Mouse (Mus musculus): ENCODE measurements at regions not wholly inside any gene's neighbourhood (a gene's known extent, or its start where the extent isn't known, plus 50 kb on each side); places are given as distances from the start of the nearest gene placed in this dataset.
A peak's percentile ranks its signal among the peaks of the same experiment; 100 is the strongest.

DNA sequence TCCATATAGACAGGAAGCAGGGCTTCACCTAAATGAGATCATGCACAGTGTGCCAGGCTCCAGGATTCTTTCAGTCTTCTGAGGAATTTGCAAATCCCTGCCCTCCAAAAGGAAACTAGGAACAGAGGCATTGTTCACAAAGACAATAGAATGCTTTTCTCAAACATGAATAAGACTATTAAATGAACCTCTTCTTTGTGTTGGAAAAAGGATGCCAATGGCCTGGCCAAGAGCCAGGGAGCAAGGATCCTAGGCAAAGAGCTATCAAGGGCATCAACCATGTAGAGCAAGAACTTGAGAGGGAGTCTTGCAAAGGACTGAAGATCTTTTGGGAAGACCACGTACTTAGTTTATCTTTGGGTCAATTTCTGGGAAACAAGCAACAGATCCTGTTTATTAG lies 415.4 kb downstream of the Mtx2 start:
- no peak for DNase-seq (ENCODE audit: low spot score in 2 of 2)

DNA sequence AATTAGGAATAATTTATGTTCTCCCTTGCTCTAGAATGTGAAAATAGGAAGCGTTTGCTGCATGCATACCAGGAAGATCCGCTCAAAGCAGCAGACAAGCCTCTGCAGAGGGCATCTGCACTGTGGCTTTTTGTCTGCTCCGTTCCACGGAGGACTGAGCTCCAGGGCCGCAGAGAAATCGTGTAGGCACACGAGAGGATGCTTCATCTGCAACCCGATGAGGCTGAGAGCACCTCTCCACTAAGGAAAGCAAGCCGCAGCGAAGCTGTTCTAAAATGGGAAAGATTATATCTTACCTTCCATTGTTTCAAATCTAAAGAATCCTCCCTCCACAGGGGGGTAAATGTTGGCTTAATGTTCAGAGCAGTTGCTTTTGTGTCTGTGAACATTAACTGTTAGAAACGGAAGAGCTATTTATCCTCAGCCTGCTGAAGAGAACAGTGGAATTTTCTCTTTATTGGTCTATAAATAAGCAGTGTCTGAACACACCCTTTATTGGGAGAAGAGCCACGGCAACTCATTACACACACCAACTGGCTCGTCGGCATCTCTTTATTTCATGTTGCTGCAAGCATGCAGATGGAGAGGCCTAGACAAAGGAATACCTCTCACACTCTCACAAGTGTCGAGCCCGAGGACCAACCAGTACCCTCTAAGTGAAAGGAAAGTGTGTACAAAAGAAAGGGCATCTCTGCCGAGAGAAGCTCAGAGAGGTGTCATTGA lies 414.6 kb upstream of the Hnrnpa3 start:
- DNase-seq (ENCODE audit: low spot score in 2 of 2): peak in 1 of 2 experiments; percentile 8

DNA sequence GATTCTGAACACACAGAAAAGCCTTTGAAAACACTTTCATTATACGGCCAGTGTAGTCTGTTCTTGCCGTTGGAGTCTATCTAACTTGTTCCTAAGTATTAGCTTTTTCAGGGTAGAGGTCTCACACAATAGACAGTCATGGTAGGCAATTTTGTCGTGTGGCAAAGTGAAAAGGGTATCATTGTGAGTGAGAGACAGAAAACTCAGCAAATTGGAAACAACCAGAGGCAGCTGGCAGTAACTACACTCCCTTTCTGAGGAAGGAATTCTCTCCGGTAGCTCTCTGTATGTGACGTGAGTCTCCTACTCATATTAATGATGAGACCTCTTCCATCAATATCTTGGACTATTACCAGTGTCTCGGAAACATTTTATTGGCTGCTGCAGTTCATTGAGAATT lies 413.8 kb upstream of the Hnrnpa3 start:
- no peak for DNase-seq (ENCODE audit: low spot score in 2 of 2)

DNA sequence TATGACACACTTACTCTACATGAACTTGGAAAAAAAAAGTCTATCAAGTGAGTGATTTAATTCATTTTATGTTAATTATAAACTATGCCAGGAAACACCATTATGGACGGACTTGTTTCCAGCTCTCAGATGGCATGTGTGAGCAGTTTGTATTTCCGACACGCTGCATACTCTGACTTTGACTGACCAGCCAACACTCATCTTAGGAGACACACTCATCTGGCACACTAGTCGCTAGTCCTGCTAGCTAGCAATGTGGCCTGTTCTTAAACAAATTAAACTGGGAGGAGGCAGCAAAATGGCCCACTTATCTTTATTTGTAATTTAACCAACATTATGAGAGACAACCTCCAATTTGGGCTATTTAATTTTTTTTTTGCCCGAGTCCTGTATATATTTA lies 413.4 kb upstream of the Hnrnpa3 start:
- no peak for DNase-seq (ENCODE audit: low spot score in 2 of 2)

DNA sequence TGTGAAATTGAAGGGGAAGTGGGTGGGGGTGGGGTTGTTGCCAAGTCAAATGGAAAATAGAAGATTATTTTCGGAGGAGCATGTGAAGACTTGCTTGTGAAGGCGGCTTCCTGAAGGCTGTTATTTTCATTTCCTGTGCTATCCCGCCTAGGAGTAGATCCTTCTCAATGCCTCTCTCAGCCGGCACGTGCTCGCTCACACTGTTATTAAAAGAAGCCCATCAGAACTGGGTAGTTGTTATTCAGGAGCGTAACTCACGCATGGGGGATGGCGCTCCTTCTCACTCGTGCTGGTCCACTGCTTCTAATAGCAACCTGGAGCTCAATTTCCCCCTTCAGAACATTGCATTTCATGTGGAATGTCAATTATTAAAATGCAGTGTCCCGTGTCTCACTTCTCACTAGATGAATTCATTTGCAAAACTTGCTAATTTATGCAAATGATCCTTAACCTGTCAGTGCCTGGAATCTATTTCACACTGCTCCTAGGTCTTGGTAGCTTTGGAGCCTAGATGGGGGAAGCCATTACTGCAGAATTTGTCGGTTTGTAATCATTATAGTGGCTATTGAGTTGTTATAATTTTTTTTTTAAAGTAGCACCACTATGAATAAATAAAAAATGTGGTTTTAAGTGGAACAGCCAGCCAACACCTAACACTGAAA lies 412.8 kb upstream of the Hnrnpa3 start:
- DNase-seq (ENCODE audit: low spot score in 2 of 2): peak in 1 of 2 experiments; percentile 23

DNA sequence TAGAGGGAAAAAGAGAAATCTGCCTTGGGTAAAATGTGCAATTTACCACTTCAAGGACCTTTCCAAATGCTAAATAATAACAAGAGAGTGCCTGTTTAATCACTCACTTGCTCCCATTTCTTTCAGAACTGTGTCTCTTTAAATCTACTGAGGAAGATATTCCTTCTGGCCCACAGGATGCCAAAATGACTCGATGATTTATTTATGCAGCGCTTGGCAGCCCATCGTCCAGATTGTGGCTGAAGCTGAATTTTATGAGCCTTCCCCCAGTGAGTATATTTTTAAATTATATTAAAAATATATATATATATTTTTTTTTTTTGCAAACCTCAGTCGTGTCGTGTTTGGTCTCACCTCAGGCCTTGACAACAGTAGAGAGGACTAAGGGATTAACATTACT lies 410.8 kb upstream of the Hnrnpa3 start:
- no peak for DNase-seq (ENCODE audit: low spot score in 2 of 2)

DNA sequence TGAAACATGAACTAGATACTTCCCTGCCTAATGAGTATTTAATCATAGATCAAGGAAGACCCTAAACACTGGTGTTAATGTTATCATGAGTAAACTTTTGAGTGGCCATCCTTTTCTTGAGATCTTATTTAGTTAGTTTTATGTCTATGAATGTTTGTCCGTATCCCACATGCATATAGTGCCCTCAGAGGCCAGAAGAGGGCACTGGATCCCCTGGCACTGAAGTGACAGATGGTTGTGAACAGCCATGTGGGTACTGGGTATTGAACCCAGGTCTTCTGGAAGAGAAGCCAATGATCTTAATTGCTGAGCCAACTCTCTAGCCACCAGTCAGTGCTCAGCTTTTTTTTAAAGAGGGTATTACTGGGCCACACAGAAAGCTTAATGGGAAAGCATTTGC lies 408.6 kb upstream of the Hnrnpa3 start:
- no peak for DNase-seq (ENCODE audit: low spot score in 2 of 2)

DNA sequence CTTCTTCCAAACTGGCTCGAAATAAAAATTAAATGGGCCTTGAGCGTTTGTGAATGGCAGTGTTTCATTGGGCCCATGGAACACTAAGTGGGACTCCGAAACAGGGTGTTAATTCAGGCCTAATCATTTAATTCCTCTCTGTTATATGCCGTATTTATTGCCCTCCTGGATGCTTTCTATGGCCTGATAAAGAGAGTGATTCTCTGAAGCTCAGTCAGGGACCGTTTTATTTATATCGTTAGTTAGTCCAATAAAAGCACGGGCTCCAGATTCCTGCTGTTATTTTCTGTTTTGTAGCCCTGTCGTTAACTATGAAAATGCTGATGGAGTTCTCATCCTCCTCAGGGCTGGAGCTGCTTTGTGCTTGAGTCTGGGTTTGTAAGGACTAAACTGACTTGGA lies 406.2 kb upstream of the Hnrnpa3 start:
- DNase-seq (ENCODE audit: low spot score in 2 of 2): no peak

DNA sequence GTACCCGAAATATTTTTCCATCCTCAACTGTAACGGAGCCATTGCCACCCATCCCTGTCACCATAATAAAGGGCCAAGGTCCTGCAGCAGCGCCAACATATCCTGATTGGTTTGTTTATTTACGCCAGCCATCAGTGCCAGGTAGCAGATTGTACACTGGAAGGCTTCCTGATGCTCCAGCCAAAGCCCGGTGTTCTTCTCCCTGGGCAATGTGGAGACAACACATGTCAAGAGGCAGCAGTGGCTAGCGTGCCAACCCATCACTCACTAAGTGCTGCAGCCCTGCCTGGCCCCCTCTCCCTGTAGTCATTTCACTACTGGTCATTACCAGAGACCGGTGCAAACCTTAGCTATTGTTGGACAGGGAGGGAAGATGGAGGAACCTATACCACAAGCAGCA lies 393.8 kb upstream of the Hnrnpa3 start:
- no peak for DNase-seq (ENCODE audit: low spot score in 2 of 2)

DNA sequence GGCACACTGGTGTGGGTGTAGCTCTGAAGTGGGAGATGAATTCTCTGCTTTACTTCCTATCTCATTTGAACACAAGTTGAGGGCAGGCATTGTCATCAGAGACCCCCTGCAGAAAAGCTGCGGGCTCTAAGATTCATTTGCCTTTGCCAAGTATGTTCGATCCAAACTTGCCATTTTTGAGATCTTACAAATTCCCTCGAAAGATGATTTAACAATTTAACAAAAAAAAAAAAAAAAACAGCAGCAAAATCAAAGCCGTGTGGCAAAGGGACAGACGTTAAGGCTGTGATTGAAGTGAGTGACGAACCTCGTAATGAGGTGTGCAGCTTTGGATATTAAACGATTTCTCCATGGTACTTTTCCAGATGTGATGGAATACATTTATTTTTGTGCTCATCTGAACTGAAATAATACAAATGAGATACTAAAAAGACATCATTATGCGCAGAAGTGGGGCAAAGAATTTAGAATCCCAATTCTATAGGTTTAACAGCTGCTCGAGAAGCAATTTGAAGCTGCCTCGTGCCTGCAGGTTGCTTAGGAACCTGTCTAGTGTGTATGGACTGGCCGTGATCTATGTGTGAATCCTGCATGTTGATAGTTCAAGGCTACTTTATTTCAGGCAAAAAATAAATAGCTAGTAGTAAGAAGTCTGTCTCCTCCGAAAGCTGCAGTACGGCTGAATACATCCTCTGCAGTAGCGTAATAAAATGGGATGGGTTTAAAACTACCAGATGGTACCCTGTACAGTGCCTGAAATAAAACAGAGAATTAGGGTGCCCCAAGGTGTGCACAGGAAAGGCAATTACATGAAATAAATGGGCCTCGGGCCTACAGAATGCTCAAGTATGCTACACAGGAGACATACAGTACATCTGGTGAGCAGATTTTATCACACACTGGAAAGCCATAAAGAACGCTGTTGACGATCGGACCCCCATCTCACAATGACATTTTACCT lies 393.0 kb upstream of the Hnrnpa3 start:
- no peak for DNase-seq (ENCODE audit: low spot score in 2 of 2)

DNA sequence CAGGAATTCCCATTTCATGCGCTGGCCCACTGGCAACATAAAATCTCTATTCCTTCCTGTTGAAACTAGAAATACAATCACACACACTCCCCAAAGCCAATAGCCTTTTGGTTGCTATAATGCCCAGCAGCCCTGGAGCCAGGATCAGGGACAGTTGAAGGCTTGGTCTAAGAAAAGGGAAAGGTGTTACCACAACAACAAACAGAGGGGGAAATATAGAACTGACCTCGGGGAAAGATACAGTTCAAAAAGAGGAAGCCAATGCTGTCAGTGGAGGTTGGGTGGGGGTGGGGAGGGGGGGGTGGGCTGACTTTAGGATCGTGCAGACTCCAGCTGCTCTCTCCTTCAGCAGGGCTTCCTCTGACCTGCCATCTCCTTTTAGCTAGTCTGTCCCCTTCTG lies 391.1 kb upstream of the Hnrnpa3 start:
- DNase-seq (ENCODE audit: low spot score in 2 of 2): no peak

DNA sequence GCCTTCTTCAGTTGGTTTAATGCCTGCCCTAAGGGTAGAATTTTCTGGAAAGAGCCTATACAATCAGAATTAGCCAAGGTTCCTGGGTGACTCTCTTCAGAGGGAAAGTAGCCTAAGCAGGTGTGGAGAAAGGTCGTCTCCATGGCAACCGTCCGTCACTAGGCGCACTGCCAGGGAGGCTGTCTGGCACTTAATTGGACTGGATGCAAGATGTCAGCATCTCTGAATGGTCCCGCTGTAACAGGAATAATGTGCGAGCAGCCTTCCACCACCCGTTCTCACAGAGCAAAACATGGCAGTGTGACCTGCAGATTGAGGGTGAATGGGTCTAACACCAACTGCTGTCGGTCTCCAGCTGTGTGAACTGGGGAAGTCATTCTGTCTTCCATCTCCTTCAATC lies 389.6 kb upstream of the Hnrnpa3 start:
- DNase-seq (ENCODE audit: low spot score in 2 of 2): no peak

DNA sequence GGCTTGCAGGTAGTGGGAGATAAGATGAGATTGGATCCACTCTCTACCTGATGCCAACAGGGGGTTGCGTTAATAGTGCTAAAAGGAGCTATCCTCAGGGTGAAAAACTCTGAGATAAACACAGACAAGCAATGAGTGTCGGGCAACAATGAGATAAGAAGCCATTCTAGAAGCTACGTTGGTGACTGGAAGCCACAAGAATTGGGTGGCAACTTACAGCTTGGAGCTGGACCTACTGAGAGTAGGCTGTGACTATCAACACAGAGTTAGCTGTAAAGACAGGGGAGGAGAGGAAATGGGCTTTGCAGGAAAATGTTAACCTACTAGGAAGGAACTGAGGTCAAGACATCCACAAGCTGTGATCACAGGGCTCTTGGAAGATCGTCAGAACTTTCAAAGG lies 388.9 kb upstream of the Hnrnpa3 start:
- no peak for DNase-seq (ENCODE audit: low spot score in 2 of 2)

DNA sequence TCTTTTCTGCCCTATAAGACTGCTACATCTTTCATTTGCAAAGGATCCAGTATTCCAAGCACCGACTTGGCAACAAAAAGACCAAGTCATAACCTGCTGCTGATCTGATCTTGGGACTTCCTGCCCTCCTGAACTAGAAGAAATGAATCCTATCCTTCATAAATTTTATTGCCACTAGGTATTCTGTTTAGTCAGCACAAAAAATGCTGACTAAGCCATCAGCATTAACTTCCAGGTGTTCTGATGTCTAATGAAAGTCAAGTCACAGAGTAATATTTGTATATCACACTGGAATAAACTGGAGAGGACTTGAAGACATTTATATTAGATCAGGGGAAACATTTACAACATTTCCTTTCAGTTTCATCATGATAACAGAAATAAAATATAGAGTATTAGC lies 371.2 kb upstream of the Hnrnpa3 start:
- no peak for DNase-seq (ENCODE audit: low spot score in 2 of 2)

DNA sequence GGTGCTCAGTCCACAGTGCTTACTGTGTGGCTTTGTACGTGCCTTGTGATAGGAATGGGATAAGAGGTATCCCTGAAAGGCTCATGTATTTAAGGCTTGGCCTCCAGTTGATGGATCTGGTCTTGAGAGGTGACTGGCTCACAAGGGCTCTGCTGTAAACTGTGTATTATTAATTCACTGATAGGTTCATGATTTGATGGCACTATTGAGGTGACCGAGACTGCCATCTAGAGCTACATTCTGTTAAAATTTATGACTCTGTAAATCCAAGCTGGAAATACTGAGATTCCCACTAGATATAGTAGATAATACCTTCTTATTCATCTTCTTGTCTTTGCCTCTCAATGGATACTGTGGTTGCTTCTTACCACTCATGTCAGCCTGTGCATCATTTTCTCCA lies 367.4 kb upstream of the Hnrnpa3 start:
- DNase-seq (ENCODE audit: low spot score in 2 of 2): no peak

DNA sequence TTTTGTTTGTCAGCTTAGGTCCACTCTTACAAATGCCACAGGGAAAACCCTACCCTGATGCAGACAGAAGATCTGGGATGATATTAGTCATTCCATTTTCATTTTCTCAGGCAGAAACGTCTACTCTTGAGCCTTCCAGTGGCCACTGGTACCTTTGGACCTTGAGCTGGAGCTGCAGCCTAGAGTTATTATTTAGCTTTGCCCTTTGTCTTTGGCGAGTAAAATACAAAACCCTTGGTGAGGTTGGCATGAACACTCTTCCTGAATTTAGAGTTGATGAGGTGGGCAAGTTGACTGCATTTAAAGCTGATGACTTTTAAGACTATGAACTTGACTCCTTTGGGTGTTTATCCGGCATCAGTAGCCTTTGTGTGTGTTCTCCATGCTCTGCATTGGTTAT lies 352.2 kb upstream of the Hnrnpa3 start:
- DNase-seq (ENCODE audit: low spot score in 2 of 2): no peak

DNA sequence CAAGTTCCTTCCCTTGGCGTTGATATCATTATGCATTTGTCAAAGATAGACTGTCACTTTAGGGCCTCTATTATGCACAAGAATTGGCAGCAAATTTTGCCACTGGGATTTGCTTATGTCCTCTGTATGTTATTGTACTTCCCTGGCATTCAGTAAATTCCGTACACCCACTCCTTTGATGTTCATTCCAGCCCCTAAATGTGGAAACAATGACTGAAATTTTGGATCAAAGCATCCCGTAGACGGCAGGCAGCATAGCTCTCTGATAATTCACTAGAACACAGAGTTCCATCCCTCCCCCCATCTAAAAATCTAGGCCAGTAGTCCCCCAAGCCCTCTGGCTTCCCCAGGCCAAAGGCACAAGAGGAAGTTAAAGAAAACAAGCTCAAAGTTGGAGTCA lies 347.9 kb upstream of the Hnrnpa3 start:
- DNase-seq (ENCODE audit: low spot score in 2 of 2): no peak

DNA sequence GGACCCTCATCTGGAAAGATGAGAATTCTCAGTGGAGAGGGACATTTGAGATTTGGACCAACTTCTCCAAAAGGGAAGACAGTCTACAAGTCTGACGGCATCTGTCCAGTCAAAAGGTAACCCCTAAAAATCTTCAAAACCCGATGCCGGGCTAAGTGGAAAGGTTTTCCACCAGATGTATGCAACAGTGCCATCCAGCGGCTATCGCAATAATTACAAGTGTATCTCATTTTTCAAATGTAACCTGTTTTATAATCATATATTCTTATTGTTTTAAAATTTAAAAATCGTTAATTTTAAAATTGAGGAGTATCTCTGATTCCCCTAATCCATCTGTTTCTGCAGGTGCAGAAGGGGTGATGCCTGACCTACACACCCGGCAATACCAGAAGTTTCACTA lies 346.8 kb upstream of the Hnrnpa3 start:
- peak in 1 of 2 experiments; percentile 1 for DNase-seq (ENCODE audit: low spot score in 2 of 2)

DNA sequence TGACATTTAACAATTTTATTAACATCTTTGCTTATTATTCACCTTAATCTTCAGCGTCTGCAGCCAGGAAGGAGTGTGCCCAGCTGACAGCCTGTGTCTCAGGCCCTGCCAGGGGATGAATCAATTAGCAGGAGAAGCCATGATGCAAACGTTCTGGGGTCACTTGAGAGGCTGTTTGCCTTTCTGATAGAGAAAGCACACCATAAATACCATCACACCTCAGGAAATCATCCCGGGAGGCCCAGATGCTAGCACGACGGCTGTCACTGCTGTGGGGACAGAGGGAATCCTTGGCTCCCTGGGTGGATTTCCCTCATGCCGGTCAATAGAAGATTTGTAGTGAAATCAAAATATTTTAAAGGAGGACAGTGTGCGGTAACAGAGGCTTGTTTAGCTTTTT lies 343.7 kb upstream of the Hnrnpa3 start:
- DNase-seq (ENCODE audit: low spot score in 2 of 2): no peak

DNA sequence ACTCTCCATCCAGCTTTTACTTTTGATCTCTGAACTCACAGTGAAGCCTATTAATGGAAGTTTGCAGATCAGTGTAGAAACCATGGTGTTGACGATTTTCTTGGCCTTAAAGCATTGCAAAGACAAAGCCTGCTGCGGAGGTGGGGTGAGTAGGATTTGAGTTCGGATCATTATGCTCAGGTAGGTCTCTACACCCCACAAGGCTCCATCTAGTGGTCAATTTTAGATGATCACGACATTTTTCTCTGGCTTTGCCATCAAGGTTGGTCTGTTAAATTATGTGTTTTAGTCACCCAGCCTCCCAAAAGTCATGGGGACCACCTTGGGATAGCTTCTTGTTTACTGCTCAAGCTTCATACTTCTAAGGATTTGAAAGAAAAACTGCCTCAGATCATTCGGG lies 340.9 kb upstream of the Hnrnpa3 start:
- no peak for DNase-seq (ENCODE audit: low spot score in 2 of 2)

DNA sequence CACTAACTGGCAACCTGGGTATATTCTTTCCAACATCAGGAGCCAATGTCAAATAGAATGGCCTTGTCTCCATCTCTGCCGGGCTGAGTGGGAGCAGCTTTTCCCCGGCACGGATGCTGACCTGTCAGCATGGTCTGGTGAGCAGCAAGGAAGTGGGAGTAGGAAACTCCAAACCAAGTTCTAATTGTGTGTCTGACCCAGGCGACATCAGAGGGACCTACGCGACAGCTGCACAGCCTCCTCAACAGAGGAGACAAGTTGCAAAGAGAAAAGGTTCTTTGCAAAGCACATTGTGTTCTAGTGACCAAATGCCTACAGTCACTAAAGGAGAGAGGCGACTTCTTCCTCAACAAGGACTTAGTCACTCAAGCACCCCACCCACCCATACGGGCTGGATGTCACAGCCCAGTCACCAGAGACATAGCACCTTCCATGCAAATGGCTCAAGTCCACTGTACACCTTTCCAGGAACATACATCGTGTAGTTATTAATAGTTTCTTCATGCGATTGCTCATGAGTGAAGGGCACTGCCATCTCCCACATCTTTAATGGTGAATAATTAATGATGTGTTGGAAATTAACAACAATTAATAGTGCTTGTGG lies 334.8 kb upstream of the Hnrnpa3 start:
- no peak for DNase-seq (ENCODE audit: low spot score in 2 of 2)

DNA sequence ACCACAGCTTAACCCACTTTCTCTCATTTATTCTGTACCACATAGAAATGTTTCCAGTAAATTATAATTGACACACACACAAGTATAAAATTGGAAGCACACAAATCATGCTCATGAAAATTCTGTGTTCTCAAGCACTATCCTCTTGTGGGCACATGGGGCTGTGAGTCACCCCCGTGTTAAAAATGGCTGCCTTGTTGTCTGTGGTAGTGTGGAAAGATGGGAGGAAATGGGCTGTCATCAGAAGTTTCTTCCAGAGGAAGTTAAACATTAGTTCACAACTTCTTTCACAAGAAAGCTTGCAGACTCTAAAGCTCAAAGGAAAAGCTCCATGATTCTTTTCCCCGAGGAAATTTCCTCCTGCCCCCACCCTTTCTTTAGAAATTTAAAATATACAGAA lies 329.5 kb upstream of the Hnrnpa3 start:
- no peak for DNase-seq (ENCODE audit: low spot score in 2 of 2)
